ENCODE assay signal across 7 mouse cellular contexts in genomic region chr4:42953435-42954094, GRCm38 (mm10). TPM values are rescaled to one million over a fixed set of nuclear protein-coding genes. Genes with fewer than 3 reads are reported as not detected.
DNase-seq lines count a peak whose midpoint lies in the region; ATAC-seq and TF ChIP-seq lines count a peak whose summit lies in the region.

No protein-coding gene starts in this region.

- H3K36me3 ChIP-seq in ES-Bruce4 (ENCODE audit: control insufficient read depth, insufficient read depth, low read length, poor library complexity, severe bottlenecking): no peaks in the 10 kb centered on the region
- H3K36me3 ChIP-seq in forebrain, embryonic 15.5 days: peaks cover 27% of the 10 kb centered on the region
- H3K36me3 ChIP-seq in midbrain, embryonic 16.5 days (ENCODE audit: control insufficient read depth, insufficient read depth, low read length): peaks cover 12% of the 10 kb centered on the region

- 5% methylated on average over 10 of the region's 10 CpGs for WGBS in forebrain, embryonic 15.5 days
- 13% methylated on average over 10 of the region's 10 CpGs for WGBS in midbrain, embryonic 16.5 days

- H3K4me1 ChIP-seq in ES-Bruce4 (ENCODE audit: control insufficient read depth, insufficient read depth, low read length): peaks cover 4% of the 10 kb centered on the region
- peaks cover 60% of the 10 kb centered on the region for H3K4me1 ChIP-seq in forebrain, embryonic 15.5 days
- H3K4me1 ChIP-seq in midbrain, embryonic 16.5 days (ENCODE audit: control insufficient read depth, insufficient read depth, low read length): peaks cover 47% of the 10 kb centered on the region

- 0 out of 2 replicates have a peak, but pooled peaks have one; percentile 9 for TF ChIP-seq EP300 in ES-Bruce4 (IDR thresholded peaks at IDR 0.05; ENCODE audit: insufficient read depth, low read depth, low read length)

- H3K9ac ChIP-seq in ES-Bruce4 (ENCODE audit: low read depth, poor library complexity, severe bottlenecking): no peak overlapping the region
- peak overlapping the region; percentile 99 for H3K9ac ChIP-seq in forebrain, embryonic 15.5 days (replicated peaks)
- H3K9ac ChIP-seq in midbrain, embryonic 16.5 days (ENCODE audit: low read depth, low read length): peak overlapping the region; percentile 52

- H3K9me3 ChIP-seq in ES-Bruce4 (replicated peaks; ENCODE audit: control insufficient read depth, insufficient read depth, low read length, poor library complexity, severe bottlenecking): no peaks in the 10 kb centered on the region
- H3K9me3 ChIP-seq in forebrain, embryonic 15.5 days: no peaks in the 10 kb centered on the region
- no peaks in the 10 kb centered on the region for H3K9me3 ChIP-seq in midbrain, embryonic 16.5 days (replicated peaks; ENCODE audit: control insufficient read depth, low read length, poor library complexity, severe bottlenecking)

- intact Hi-C loops in heart, postnatal 25 days (cut with DNase I): no loop called here

- DNase-seq in Muller cell, postnatal 12 days (ENCODE audit: inconsistent ontology term): peak; percentile 86
- peak; percentile 55 for DNase-seq in heart, postnatal 25 days (ENCODE audit: low spot score)

- H3K27me3 ChIP-seq in ES-Bruce4 (ENCODE audit: control insufficient read depth, insufficient read depth, low read length, poor library complexity, severe bottlenecking): no peaks in the 10 kb centered on the region
- no peaks in the 10 kb centered on the region for H3K27me3 ChIP-seq in forebrain, embryonic 15.5 days
- H3K27me3 ChIP-seq in midbrain, embryonic 16.5 days (ENCODE audit: control insufficient read depth, insufficient read depth, low read depth, low read length): no peaks in the 10 kb centered on the region

- peak overlapping the region; percentile 96 for H3K4me2 ChIP-seq in forebrain, embryonic 15.5 days (replicated peaks)
- H3K4me2 ChIP-seq in midbrain, embryonic 16.5 days (ENCODE audit: low read length): peak overlapping the region; percentile 86

- H3K27ac ChIP-seq in ES-Bruce4 (ENCODE audit: insufficient read depth, low read length): no peak overlapping the region
- peak overlapping the region; percentile 98 for H3K27ac ChIP-seq in forebrain, embryonic 15.5 days (replicated peaks)
- peak overlapping the region; percentile 95 for H3K27ac ChIP-seq in midbrain, embryonic 16.5 days (ENCODE audit: low read length)

- TF ChIP-seq POLR2A in ES-Bruce4 (IDR thresholded peaks at IDR 0.05; ENCODE audit: insufficient read depth, low read length): no peak

- TF ChIP-seq CTCF in ES-Bruce4 (IDR thresholded peaks at IDR 0.05; ENCODE audit: low read depth, low read length): no peak

- no peak for ATAC-seq in forebrain, embryonic 15.5 days (replicated peaks)
- ATAC-seq in midbrain, embryonic 16.5 days: no peak
- no peak for ATAC-seq in megakaryocyte-erythroid progenitor cell, adult 5-6 weeks (replicated peaks; ENCODE audit: low FRiP score, low TSS enrichment, poor library complexity, severe bottlenecking)
- ATAC-seq in erythroblast, adult 5-6 weeks (replicated peaks; ENCODE audit: low FRiP score, poor library complexity, severe bottlenecking): no peak

- no peak overlapping the region for H3K4me3 ChIP-seq in ES-Bruce4 (ENCODE audit: low read depth, low read length)
- H3K4me3 ChIP-seq in forebrain, embryonic 15.5 days: peak overlapping the region; percentile 92
- H3K4me3 ChIP-seq in midbrain, embryonic 16.5 days (ENCODE audit: low read depth, low read length): peak overlapping the region; percentile 26

RNA-seq across cellular contexts. Expression of gene Dnajb5, which starts 4.0 kb away (rescaled TPM):
- polyA plus RNA-seq in ES-Bruce4 (2011; ENCODE audit: insufficient read depth, insufficient read length, low read depth, missing spikeins): 27.2 and 28.9 TPM in 2 replicates
- polyA plus RNA-seq in forebrain, embryonic 15.5 days (2015; fragmentation: Nextera tagmentation; extraction: Ambion mirVana): 49.3 and 55.1 TPM in 2 replicates
- 10 to 100 TPM; 83.5 to 93.2 TPM for total RNA-seq in heart, postnatal 25 days (2021)
- 53.8 and 56.8 TPM in 2 replicates for polyA plus RNA-seq in midbrain, embryonic 16.5 days (2015; fragmentation: Nextera tagmentation; extraction: Ambion mirVana)
- total RNA-seq in megakaryocyte-erythroid progenitor cell, adult 5-6 weeks (2014; fragmentation: Nextera tagmentation): 0.87 and 2.2 TPM in 2 replicates
- total RNA-seq in megakaryocyte-erythroid progenitor cell, adult 5-6 weeks (2017): 0.09 TPM in 1 of 2 replicates, not detected in the other
- 7.9 TPM in 1 of 2 replicates, not detected in the other for total RNA-seq in erythroblast, adult 5-6 weeks (2015; ENCODE audit: low replicate concordance)
- total RNA-seq in erythroblast, adult 5-6 weeks (2017; ENCODE audit: low replicate concordance): 0.14 TPM in 1 of 2 replicates, not detected in the other

RNA-seq across cellular contexts. Expression of gene 1700022I11Rik, which starts 15.8 kb away (rescaled TPM):
- polyA plus RNA-seq in ES-Bruce4 (2011; ENCODE audit: insufficient read depth, insufficient read length, low read depth, missing spikeins): not detected in 2 replicates
- polyA plus RNA-seq in forebrain, embryonic 15.5 days (2015; fragmentation: Nextera tagmentation; extraction: Ambion mirVana): 0.41 TPM in 2 replicates
- not detected for total RNA-seq in heart, postnatal 25 days (2021)
- 0.43 and 0.57 TPM in 2 replicates for polyA plus RNA-seq in midbrain, embryonic 16.5 days (2015; fragmentation: Nextera tagmentation; extraction: Ambion mirVana)
- not detected in 2 replicates for total RNA-seq in megakaryocyte-erythroid progenitor cell, adult 5-6 weeks (2014; fragmentation: Nextera tagmentation)
- total RNA-seq in megakaryocyte-erythroid progenitor cell, adult 5-6 weeks (2017): 1.3 and 3.4 TPM in 2 replicates
- not detected in 2 replicates for total RNA-seq in erythroblast, adult 5-6 weeks (2015; ENCODE audit: low replicate concordance)
- 5.3 TPM in 1 of 2 replicates, not detected in the other for total RNA-seq in erythroblast, adult 5-6 weeks (2017; ENCODE audit: low replicate concordance)

RNA-seq across cellular contexts. Expression of gene Phf24, which starts 37.1 kb away (rescaled TPM):
- polyA plus RNA-seq in ES-Bruce4 (2011; ENCODE audit: insufficient read depth, insufficient read length, low read depth, missing spikeins): 0.10 TPM in 1 of 2 replicates, not detected in the other
- 20.5 and 22.2 TPM in 2 replicates for polyA plus RNA-seq in forebrain, embryonic 15.5 days (2015; fragmentation: Nextera tagmentation; extraction: Ambion mirVana)
- total RNA-seq in heart, postnatal 25 days (2021): 1 to 10 TPM; 9.0 to 9.4 TPM
- 44.1 and 45.8 TPM in 2 replicates for polyA plus RNA-seq in midbrain, embryonic 16.5 days (2015; fragmentation: Nextera tagmentation; extraction: Ambion mirVana)
- total RNA-seq in megakaryocyte-erythroid progenitor cell, adult 5-6 weeks (2014; fragmentation: Nextera tagmentation): not detected in 2 replicates
- total RNA-seq in megakaryocyte-erythroid progenitor cell, adult 5-6 weeks (2017): 0.08 TPM in 1 of 2 replicates, not detected in the other
- not detected in 2 replicates for total RNA-seq in erythroblast, adult 5-6 weeks (2015; ENCODE audit: low replicate concordance)
- total RNA-seq in erythroblast, adult 5-6 weeks (2017; ENCODE audit: low replicate concordance): 1.7 and 5.8 TPM in 2 replicates

RNA-seq across cellular contexts. Expression of gene Vcp, which starts 46.7 kb away (rescaled TPM):
- 384 and 390 TPM in 2 replicates for polyA plus RNA-seq in ES-Bruce4 (2011; ENCODE audit: insufficient read depth, insufficient read length, low read depth, missing spikeins)
- 505 and 521 TPM in 2 replicates for polyA plus RNA-seq in forebrain, embryonic 15.5 days (2015; fragmentation: Nextera tagmentation; extraction: Ambion mirVana)
- total RNA-seq in heart, postnatal 25 days (2021): 100 to 1,000 TPM; 244 to 266 TPM
- polyA plus RNA-seq in midbrain, embryonic 16.5 days (2015; fragmentation: Nextera tagmentation; extraction: Ambion mirVana): 498 and 509 TPM in 2 replicates
- 186 and 244 TPM in 2 replicates for total RNA-seq in megakaryocyte-erythroid progenitor cell, adult 5-6 weeks (2014; fragmentation: Nextera tagmentation)
- 269 and 346 TPM in 2 replicates for total RNA-seq in megakaryocyte-erythroid progenitor cell, adult 5-6 weeks (2017)
- 71.9 and 85.5 TPM in 2 replicates for total RNA-seq in erythroblast, adult 5-6 weeks (2015; ENCODE audit: low replicate concordance)
- total RNA-seq in erythroblast, adult 5-6 weeks (2017; ENCODE audit: low replicate concordance): 149 and 153 TPM in 2 replicates

RNA-seq across cellular contexts. Expression of gene Fancg, which starts 56.7 kb away (rescaled TPM):
- polyA plus RNA-seq in ES-Bruce4 (2011; ENCODE audit: insufficient read depth, insufficient read length, low read depth, missing spikeins): 12.8 and 13.8 TPM in 2 replicates
- 28.1 and 29.9 TPM in 2 replicates for polyA plus RNA-seq in forebrain, embryonic 15.5 days (2015; fragmentation: Nextera tagmentation; extraction: Ambion mirVana)
- 1 to 10 TPM; 3.8 to 4.3 TPM for total RNA-seq in heart, postnatal 25 days (2021)
- polyA plus RNA-seq in midbrain, embryonic 16.5 days (2015; fragmentation: Nextera tagmentation; extraction: Ambion mirVana): 26.9 and 30.0 TPM in 2 replicates
- 24.2 and 35.5 TPM in 2 replicates for total RNA-seq in megakaryocyte-erythroid progenitor cell, adult 5-6 weeks (2014; fragmentation: Nextera tagmentation)
- total RNA-seq in megakaryocyte-erythroid progenitor cell, adult 5-6 weeks (2017): 8.3 and 8.5 TPM in 2 replicates
- 1.7 and 8.6 TPM in 2 replicates for total RNA-seq in erythroblast, adult 5-6 weeks (2015; ENCODE audit: low replicate concordance)
- 11.8 and 17.6 TPM in 2 replicates for total RNA-seq in erythroblast, adult 5-6 weeks (2017; ENCODE audit: low replicate concordance)

Comparison
In these comparisons a context has a peak if more than half of its experiments do, and no peak if none do; other contexts are left out.
1. RNA of gene Dnajb5, which starts 4.0 kb away (total RNA-seq): 83.5 to 93.2 TPM in heart, postnatal 25 days; 0.09 to 2.2 TPM in megakaryocyte-erythroid progenitor cell, adult 5-6 weeks and 0.14 to 7.9 TPM in erythroblast, adult 5-6 weeks; every median in the first group is over 4 times any median in the second.